8 mouse cellular contexts compared by ENCODE assay signal in the genomic region with DNA sequence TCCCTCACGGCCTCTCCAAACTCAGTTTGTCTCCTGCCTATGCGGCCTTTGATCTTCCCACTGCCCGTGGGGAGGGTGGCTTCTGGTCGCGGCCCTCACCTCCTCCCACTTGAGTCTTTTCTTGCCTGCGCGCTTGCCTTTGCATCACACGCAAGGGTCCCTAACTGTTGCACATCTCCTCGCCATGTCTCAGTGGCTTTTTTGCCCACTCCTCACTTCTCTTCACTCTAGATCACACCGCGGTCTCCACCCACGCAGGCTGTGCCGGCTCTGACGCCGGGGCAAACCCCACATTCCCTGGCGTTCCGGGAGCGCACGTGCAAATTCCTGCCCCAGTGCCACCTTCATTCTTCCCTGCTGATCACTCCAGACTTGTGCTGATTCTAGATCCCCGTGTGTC. TPM values are rescaled to one million over a fixed set of nuclear protein-coding genes. Genes with fewer than 3 reads are reported as not detected.
DNase-seq lines count a peak whose midpoint lies in the region; ATAC-seq and TF ChIP-seq lines count a peak whose summit lies in the region.

No protein-coding gene starts in this region.

- DNase-seq in adrenal gland, postnatal 25 days, result peak; percentile 24
- DNase-seq in adrenal gland, adult (ENCODE audit: inconsistent age in 2 of 2, low spot score in 1 of 2), result no peak
- DNase-seq in urinary bladder, postnatal 14 days (ENCODE audit: low spot score), result peak; percentile 41
- DNase-seq in urinary bladder, postnatal 36 days (ENCODE audit: low spot score in 2 of 2), result no peak
- DNase-seq in heart, postnatal 0 days (ENCODE audit: low spot score), result peak; percentile 39
- DNase-seq in thymus, postnatal 36 days, result no peak

- peaks cover 41% of the 10 kb centered on the region for H3K36me3 ChIP-seq in heart, postnatal 0 days (replicated peaks; ENCODE audit: control insufficient read depth, insufficient read depth, low read length)
- H3K36me3 ChIP-seq in limb, embryonic 12.5 days, result peaks cover 50% of the 10 kb centered on the region
- peaks cover 20% of the 10 kb centered on the region for H3K36me3 ChIP-seq in midbrain, embryonic 16.5 days (ENCODE audit: control insufficient read depth, insufficient read depth, low read length)

- peak overlapping the region; percentile 89 for H3K4me3 ChIP-seq in heart, postnatal 0 days (ENCODE audit: low read depth, low read length)
- H3K4me3 ChIP-seq in limb, embryonic 12.5 days (replicated peaks), result peak overlapping the region; percentile 94
- H3K4me3 ChIP-seq in midbrain, embryonic 16.5 days (ENCODE audit: low read depth, low read length), result peak overlapping the region; percentile 95

- TF ChIP-seq EP300 in heart, postnatal 0 days (IDR thresholded peaks at IDR 0.05; ENCODE audit: low read depth), result no peak

- ATAC-seq in heart, postnatal 0 days (ENCODE audit: insufficient read depth, low read depth), result peak; percentile 36
- ATAC-seq in limb, embryonic 12.5 days (ENCODE audit: insufficient number of reproducible peaks, insufficient read depth, low FRiP score, low TSS enrichment, low read depth), result peak; percentile 58; the same call in 1 of the 2 replicates
- ATAC-seq in midbrain, embryonic 16.5 days, result no peak; the same call in none of the 2 replicates

- peaks cover 19% of the 10 kb centered on the region for H3K4me1 ChIP-seq in heart, postnatal 0 days (ENCODE audit: control insufficient read depth, insufficient read depth)
- H3K4me1 ChIP-seq in limb, embryonic 12.5 days (replicated peaks), result peaks cover 25% of the 10 kb centered on the region
- H3K4me1 ChIP-seq in midbrain, embryonic 16.5 days (ENCODE audit: control insufficient read depth, insufficient read depth, low read length), result peaks cover 25% of the 10 kb centered on the region

- TF ChIP-seq CTCF in heart, postnatal 0 days (IDR thresholded peaks at IDR 0.05; ENCODE audit: low read depth), result no peak

- peak overlapping the region; percentile 90 for H3K4me2 ChIP-seq in heart, postnatal 0 days (ENCODE audit: low read depth, low read length)
- H3K4me2 ChIP-seq in limb, embryonic 12.5 days, result peak overlapping the region; percentile 92
- H3K4me2 ChIP-seq in midbrain, embryonic 16.5 days (ENCODE audit: low read length), result peak overlapping the region; percentile 87

- no peaks in the 10 kb centered on the region for H3K9me3 ChIP-seq in heart, postnatal 0 days (replicated peaks; ENCODE audit: control insufficient read depth, low read length)
- no peaks in the 10 kb centered on the region for H3K9me3 ChIP-seq in limb, embryonic 12.5 days
- H3K9me3 ChIP-seq in midbrain, embryonic 16.5 days (replicated peaks; ENCODE audit: control insufficient read depth, low read length, poor library complexity, severe bottlenecking), result no peaks in the 10 kb centered on the region

- WGBS in heart, postnatal 0 days, result under 1% methylated on average over 19 of the region's 20 CpGs
- under 1% methylated on average over 20 of the region's 20 CpGs for WGBS in limb, embryonic 12.5 days
- WGBS in midbrain, embryonic 16.5 days, result under 1% methylated on average over 20 of the region's 20 CpGs

- H3K9ac ChIP-seq in heart, postnatal 0 days (replicated peaks; ENCODE audit: low read depth, low read length), result peak overlapping the region; percentile 88
- H3K9ac ChIP-seq in limb, embryonic 12.5 days (replicated peaks), result peak overlapping the region; percentile 86
- H3K9ac ChIP-seq in midbrain, embryonic 16.5 days (ENCODE audit: low read depth, low read length), result peak overlapping the region; percentile 83

- H3K27me3 ChIP-seq in heart, postnatal 0 days (ENCODE audit: control insufficient read depth, insufficient read depth, low read length), result no peaks in the 10 kb centered on the region
- no peaks in the 10 kb centered on the region for H3K27me3 ChIP-seq in limb, embryonic 12.5 days
- H3K27me3 ChIP-seq in midbrain, embryonic 16.5 days (ENCODE audit: control insufficient read depth, insufficient read depth, low read depth, low read length), result no peaks in the 10 kb centered on the region

- H3K27ac ChIP-seq in heart, postnatal 0 days (ENCODE audit: low read depth), result peak overlapping the region; percentile 79
- peak overlapping the region; percentile 83 for H3K27ac ChIP-seq in limb, embryonic 12.5 days
- peak overlapping the region; percentile 81 for H3K27ac ChIP-seq in midbrain, embryonic 16.5 days (ENCODE audit: low read length)

RNA-seq across cellular contexts. Expression of a gene that starts 0.5 kb away (rescaled TPM):
- total RNA-seq in adrenal gland, postnatal 25 days (2021), result 83.4 and 92.1 TPM in 2 replicates
- total RNA-seq in heart, postnatal 0 days (2014; rRNA removed; ENCODE audit: low replicate concordance), result 22.6 and 28.9 TPM in 2 replicates
- polyA plus RNA-seq in heart, postnatal 0 days (2015; fragmentation: Nextera tagmentation; extraction: Ambion mirVana), result 9.9 and 11.7 TPM in 2 replicates
- 61.6 and 63.1 TPM in 2 replicates for polyA plus RNA-seq in limb, embryonic 12.5 days (2016; fragmentation: Nextera tagmentation; extraction: Ambion mirVana)
- 36.0 and 37.4 TPM in 2 replicates for polyA plus RNA-seq in midbrain, embryonic 16.5 days (2015; fragmentation: Nextera tagmentation; extraction: Ambion mirVana)

RNA-seq across cellular contexts. Expression of a gene that starts 0.6 kb away (rescaled TPM):
- 43.2 and 44.9 TPM in 2 replicates for total RNA-seq in adrenal gland, postnatal 25 days (2021)
- total RNA-seq in heart, postnatal 0 days (2014; rRNA removed; ENCODE audit: low replicate concordance), result 11.0 and 13.0 TPM in 2 replicates
- polyA plus RNA-seq in heart, postnatal 0 days (2015; fragmentation: Nextera tagmentation; extraction: Ambion mirVana), result 7.8 and 7.9 TPM in 2 replicates
- 15.4 and 16.0 TPM in 2 replicates for polyA plus RNA-seq in limb, embryonic 12.5 days (2016; fragmentation: Nextera tagmentation; extraction: Ambion mirVana)
- 7.7 and 7.8 TPM in 2 replicates for polyA plus RNA-seq in midbrain, embryonic 16.5 days (2015; fragmentation: Nextera tagmentation; extraction: Ambion mirVana)

RNA-seq across cellular contexts. Expression of a gene that starts 42.2 kb away (rescaled TPM):
- total RNA-seq in adrenal gland, postnatal 25 days (2021), result 101 and 112 TPM in 2 replicates
- total RNA-seq in heart, postnatal 0 days (2014; rRNA removed; ENCODE audit: low replicate concordance), result 66.4 and 99.0 TPM in 2 replicates
- 24.5 and 25.8 TPM in 2 replicates for polyA plus RNA-seq in heart, postnatal 0 days (2015; fragmentation: Nextera tagmentation; extraction: Ambion mirVana)
- polyA plus RNA-seq in limb, embryonic 12.5 days (2016; fragmentation: Nextera tagmentation; extraction: Ambion mirVana), result 46.5 and 51.0 TPM in 2 replicates
- polyA plus RNA-seq in midbrain, embryonic 16.5 days (2015; fragmentation: Nextera tagmentation; extraction: Ambion mirVana), result 41.3 and 42.8 TPM in 2 replicates

RNA-seq across cellular contexts. Expression of a gene that starts 44.8 kb away (rescaled TPM):
- total RNA-seq in adrenal gland, postnatal 25 days (2021), result 96.4 and 123 TPM in 2 replicates
- total RNA-seq in heart, postnatal 0 days (2014; rRNA removed; ENCODE audit: low replicate concordance), result 35.7 and 38.3 TPM in 2 replicates
- polyA plus RNA-seq in heart, postnatal 0 days (2015; fragmentation: Nextera tagmentation; extraction: Ambion mirVana), result 27.2 TPM in 2 replicates
- polyA plus RNA-seq in limb, embryonic 12.5 days (2016; fragmentation: Nextera tagmentation; extraction: Ambion mirVana), result 109 and 111 TPM in 2 replicates
- polyA plus RNA-seq in midbrain, embryonic 16.5 days (2015; fragmentation: Nextera tagmentation; extraction: Ambion mirVana), result 71.3 and 80.7 TPM in 2 replicates

RNA-seq across cellular contexts. Expression of a gene that starts 44.8 kb away (rescaled TPM):
- 169 and 208 TPM in 2 replicates for total RNA-seq in adrenal gland, postnatal 25 days (2021)
- 16.0 and 21.3 TPM in 2 replicates for total RNA-seq in heart, postnatal 0 days (2014; rRNA removed; ENCODE audit: low replicate concordance)
- 68.5 and 78.4 TPM in 2 replicates for polyA plus RNA-seq in heart, postnatal 0 days (2015; fragmentation: Nextera tagmentation; extraction: Ambion mirVana)
- 65.6 and 73.5 TPM in 2 replicates for polyA plus RNA-seq in limb, embryonic 12.5 days (2016; fragmentation: Nextera tagmentation; extraction: Ambion mirVana)
- polyA plus RNA-seq in midbrain, embryonic 16.5 days (2015; fragmentation: Nextera tagmentation; extraction: Ambion mirVana), result 79.4 and 87.2 TPM in 2 replicates

Comparison
In these comparisons a context has a peak if more than half of its experiments do, and no peak if none do; other contexts are left out.
1. DNase-seq: peak in adrenal gland, postnatal 25 days (single experiment), urinary bladder, postnatal 14 days (single experiment) and heart, postnatal 0 days (single experiment); none in adrenal gland, adult (0 of 2), urinary bladder, postnatal 36 days (0 of 2) and thymus, postnatal 36 days (0 of 2).
2. Peak in every context shown above with its lines, with median percentiles within 50 percentile points of each other: H3K27ac ChIP-seq, H3K4me2 ChIP-seq, H3K4me3 ChIP-seq and H3K9ac ChIP-seq.